Mouse (Mus musculus): Measurements from ENCODE around the gene Efna5. TPM values are rescaled to one million over a fixed set of nuclear protein-coding genes. Genes with fewer than 3 reads are reported as not detected.

Efna5 gene
- polyA plus RNA-seq, 1 experiment, result 2.5 TPM

- Histone ChIP-seq H3K4me1 (ENCODE audit: control insufficient read depth, insufficient read depth, low read length) (no peaks in the 10 kb centered on the region), H3K36me3 (ENCODE audit: control insufficient read depth, insufficient read depth, low read length) (no peaks in the 10 kb centered on the region), H3K4me3 (ENCODE audit: insufficient read depth, low read depth, low read length) (no peak overlapping the region), H3K27me3 (replicated peaks; ENCODE audit: control insufficient read depth, insufficient read depth, low read length) (no peaks in the 10 kb centered on the region), H3K27ac (ENCODE audit: insufficient read depth, low read depth, low read length) (no peak overlapping the region)
- DNase-seq, result no peak
- WGBS, result 83% methylated on average over 4 of the region's 4 CpGs
- TF ChIP-seq CTCF (conservative IDR thresholded peaks at IDR 0.05; ENCODE audit: insufficient read depth, insufficient read length, low read depth, low read length), result no peak
Observed at GRCm38 (mm10) chr17:62766705-62767104, 114.4 kb downstream of the Efna5 start.

GRCm38 (mm10) chr17:62765165-62765564 is 116.0 kb downstream of the Efna5 start:
- TF ChIP-seq CTCF (conservative IDR thresholded peaks at IDR 0.05; ENCODE audit: insufficient read depth, insufficient read length, low read depth, low read length) (no peak), POLR2A (IDR thresholded peaks at IDR 0.05; ENCODE audit: low read depth, low read length) (no peak)
- Histone ChIP-seq H3K4me1 (ENCODE audit: control insufficient read depth, insufficient read depth, low read length) (no peaks in the 10 kb centered on the region), H3K27ac (ENCODE audit: insufficient read depth, low read depth, low read length) (no peak overlapping the region), H3K27me3 (replicated peaks; ENCODE audit: control insufficient read depth, insufficient read depth, low read length) (no peaks in the 10 kb centered on the region), H3K4me3 (ENCODE audit: insufficient read depth, low read depth, low read length) (no peak overlapping the region), H3K36me3 (ENCODE audit: control insufficient read depth, insufficient read depth, low read length) (no peaks in the 10 kb centered on the region)
- 52% methylated on average over 4 of the region's 4 CpGs for WGBS
- DNase-seq, result no peak

GRCm38 (mm10) chr17:62756951-62757350 is 124.2 kb downstream of the Efna5 start:
- Histone ChIP-seq H3K27ac (ENCODE audit: insufficient read depth, low read depth, low read length) (no peak overlapping the region), H3K4me3 (ENCODE audit: insufficient read depth, low read depth, low read length) (no peak overlapping the region), H3K4me1 (ENCODE audit: control insufficient read depth, insufficient read depth, low read length) (no peaks in the 10 kb centered on the region), H3K27me3 (replicated peaks; ENCODE audit: control insufficient read depth, insufficient read depth, low read length) (no peaks in the 10 kb centered on the region), H3K36me3 (ENCODE audit: control insufficient read depth, insufficient read depth, low read length) (no peaks in the 10 kb centered on the region)
- whole genome bisulfite sequencing, result 87% methylated on average over 3 of the region's 3 CpGs
- no peak for TF ChIP-seq POLR2A (IDR thresholded peaks at IDR 0.05; ENCODE audit: low read depth, low read length)
- no peak for DNase-seq

DNA sequence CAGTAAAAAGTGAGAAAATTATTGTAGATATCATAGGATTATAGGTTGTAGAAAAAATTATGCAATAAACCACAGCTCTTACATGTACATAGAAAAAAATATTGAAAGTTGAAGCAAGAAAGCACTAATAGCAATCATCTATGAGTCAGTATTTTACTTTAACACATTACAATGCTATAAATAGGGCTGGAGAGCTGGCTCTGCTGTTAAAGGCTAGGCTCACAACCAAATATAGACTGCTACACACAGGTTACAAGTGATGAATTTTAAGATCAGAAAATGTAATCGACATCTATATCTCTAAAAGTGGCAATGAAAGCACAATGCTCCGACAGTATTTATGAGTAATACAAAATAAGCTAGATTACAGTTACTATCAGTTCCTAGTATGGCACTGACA is 125.5 kb downstream of the Efna5 start:
- 90% methylated on average over 2 of the region's 2 CpGs for WGBS
- Histone ChIP-seq H3K4me3 (ENCODE audit: insufficient read depth, low read depth, low read length) (no peak overlapping the region), H3K27me3 (replicated peaks; ENCODE audit: control insufficient read depth, insufficient read depth, low read length) (no peaks in the 10 kb centered on the region), H3K4me1 (ENCODE audit: control insufficient read depth, insufficient read depth, low read length) (no peaks in the 10 kb centered on the region), H3K27ac (ENCODE audit: insufficient read depth, low read depth, low read length) (no peak overlapping the region), H3K36me3 (ENCODE audit: control insufficient read depth, insufficient read depth, low read length) (no peaks in the 10 kb centered on the region)
- TF ChIP-seq CTCF (conservative IDR thresholded peaks at IDR 0.05; ENCODE audit: insufficient read depth, insufficient read length, low read depth, low read length) (no peak), POLR2A (IDR thresholded peaks at IDR 0.05; ENCODE audit: low read depth, low read length) (no peak)
- no peak for DNase-seq

- WGBS, result 89% methylated on average over 4 of the region's 4 CpGs
- Histone ChIP-seq H3K4me3 (ENCODE audit: insufficient read depth, low read depth, low read length) (no peak overlapping the region), H3K4me1 (ENCODE audit: control insufficient read depth, insufficient read depth, low read length) (no peaks in the 10 kb centered on the region), H3K36me3 (ENCODE audit: control insufficient read depth, insufficient read depth, low read length) (no peaks in the 10 kb centered on the region), H3K27me3 (replicated peaks; ENCODE audit: control insufficient read depth, insufficient read depth, low read length) (no peaks in the 10 kb centered on the region), H3K27ac (ENCODE audit: insufficient read depth, low read depth, low read length) (no peak overlapping the region)
- TF ChIP-seq POLR2A (IDR thresholded peaks at IDR 0.05; ENCODE audit: low read depth, low read length) (no peak), CTCF (conservative IDR thresholded peaks at IDR 0.05; ENCODE audit: insufficient read depth, insufficient read length, low read depth, low read length) (no peak)
- no peak for DNase-seq
Observed at GRCm38 (mm10) chr17:62754638-62755037, 126.5 kb downstream of the Efna5 start.

- H3K27me3 ChIP-seq (replicated peaks; ENCODE audit: control insufficient read depth, insufficient read depth, low read length), result no peaks in the 10 kb centered on the region; the same call in 1 of the 2 replicates
- no peak overlapping the region for H3K27ac ChIP-seq (ENCODE audit: insufficient read depth, low read depth, low read length)
- WGBS, result 41% methylated on average over 2 of the region's 2 CpGs
- TF ChIP-seq CTCF (conservative IDR thresholded peaks at IDR 0.05; ENCODE audit: insufficient read depth, insufficient read length, low read depth, low read length) (no peak), POLR2A (IDR thresholded peaks at IDR 0.05; ENCODE audit: low read depth, low read length) (no peak)
- peaks cover 4% of the 10 kb centered on the region; the same call in 1 of the 2 replicates for H3K4me1 ChIP-seq (ENCODE audit: control insufficient read depth, insufficient read depth, low read length)
- no peak for DNase-seq
- H3K36me3 ChIP-seq (ENCODE audit: control insufficient read depth, insufficient read depth, low read length), result no peaks in the 10 kb centered on the region
- no peak overlapping the region for H3K4me3 ChIP-seq (ENCODE audit: insufficient read depth, low read depth, low read length)
Observed at GRCm38 (mm10) chr17:62752381-62752889, 128.7 kb downstream of the Efna5 start.

GRCm38 (mm10) chr17:62750647-62751046 is 130.5 kb downstream of the Efna5 start:
- Histone ChIP-seq H3K4me1 (ENCODE audit: control insufficient read depth, insufficient read depth, low read length) (peaks cover 7% of the 10 kb centered on the region; the same call in 1 of the 2 replicates), H3K36me3 (ENCODE audit: control insufficient read depth, insufficient read depth, low read length) (no peaks in the 10 kb centered on the region), H3K27ac (ENCODE audit: insufficient read depth, low read depth, low read length) (no peak overlapping the region), H3K27me3 (replicated peaks; ENCODE audit: control insufficient read depth, insufficient read depth, low read length) (no peaks in the 10 kb centered on the region; the same call in 1 of the 2 replicates), H3K4me3 (ENCODE audit: insufficient read depth, low read depth, low read length) (no peak overlapping the region)
- DNase-seq, result no peak
- TF ChIP-seq CTCF (conservative IDR thresholded peaks at IDR 0.05; ENCODE audit: insufficient read depth, insufficient read length, low read depth, low read length) (no peak), POLR2A (IDR thresholded peaks at IDR 0.05; ENCODE audit: low read depth, low read length) (no peak)
- 88% methylated on average over 3 of the region's 3 CpGs for WGBS
